Mouse (Mus musculus) forebrain, embryonic 14.5 days (tissue): ENCODE results near the gene Sugp1. TPM values are rescaled to one million over a fixed set of nuclear protein-coding genes. Genes with fewer than 3 reads are reported as not detected.
A peak's percentile ranks its signal among the peaks of the same experiment; 100 is the strongest.

Source experiments
- ATAC-seq: fragments of 200-750 bp; cut with Nextera tagmentation; 2 replicates; pipeline ENCODE4 v1.8.0; 2017; ENCODE audit warnings: mild to moderate bottlenecking, moderate library complexity
- DNase-seq: peaks from one replicate; pipeline ENCODE4 v3.0.0-alpha.2; 2015; ENCODE audit warnings: low spot score
- H3K27ac ChIP-seq: fragments of 300-500 bp; sonication (generic); 2 replicates; pipeline ENCODE4 v1.5.1; 2014; ENCODE audit warnings: low read depth, mild to moderate bottlenecking, control low read depth, low read length, moderate library complexity
- H3K27me3 ChIP-seq: fragments of 300-500 bp; sonication (generic); replicated peaks from 2 replicates; pipeline ENCODE4 v1.6.1; 2014; ENCODE audit warnings: low read length, control low read depth, mixed read lengths; ENCODE audit not compliant: control insufficient read depth, insufficient read depth
- H3K36me3 ChIP-seq: fragments of 300-500 bp; sonication (generic); 2 replicates; pipeline ENCODE4 v1.6.1; 2014; ENCODE audit warnings: low read length, control low read depth; ENCODE audit not compliant: control insufficient read depth, insufficient read depth
- H3K4me1 ChIP-seq: fragments of 300-500 bp; sonication (generic); 2 replicates; pipeline ENCODE4 v1.6.1; 2014; ENCODE audit warnings: antibody characterized with exemption, low read length, control low read depth; ENCODE audit not compliant: control insufficient read depth, insufficient read depth
- H3K4me2 ChIP-seq: fragments of 300-500 bp; sonication (generic); 2 replicates; pipeline ENCODE4 v1.6.1; 2014; ENCODE audit warnings: mild to moderate bottlenecking, control low read depth, low read length
- H3K4me3 ChIP-seq: fragments of 300-500 bp; sonication (generic); 2 replicates; pipeline ENCODE4 v1.5.1; 2014; ENCODE audit warnings: low read depth, low read length, control low read depth
- H3K9ac ChIP-seq: fragments of 300-500 bp; sonication (generic); 2 replicates; pipeline ENCODE4 v1.6.1; 2014; ENCODE audit warnings: mild to moderate bottlenecking, low read length, control low read depth, moderate library complexity
- H3K9me3 ChIP-seq: fragments of 300-500 bp; sonication (generic); replicated peaks from 2 replicates; pipeline ENCODE4 v1.6.1; 2016; ENCODE audit warnings: low read length, control low read depth, mixed read lengths; ENCODE audit not compliant: control insufficient read depth
- WGBS: fragments of 180-500 bp; shearing (Covaris S2); extraction: QIAGEN DNeasy Blood & Tissue Kit; methylation state at CpG from one replicate; pipeline ENCODE4 v1.1.7; 2014; 5-methylcytosine and 5-hydroxymethylcytosine counted together
- polyA plus RNA-seq: library from polyadenylated mRNA; unstranded; fragments of >200 nt; fragmentation: Nextera tagmentation; extraction: Ambion mirVana; gene quantifications from 2 replicates; pipeline ENCODE4 v1.2.1, GENCODE M21; 2014

The Sugp1 gene
- 43.5 and 45.5 TPM in 2 replicates for polyA plus RNA-seq

DNA sequence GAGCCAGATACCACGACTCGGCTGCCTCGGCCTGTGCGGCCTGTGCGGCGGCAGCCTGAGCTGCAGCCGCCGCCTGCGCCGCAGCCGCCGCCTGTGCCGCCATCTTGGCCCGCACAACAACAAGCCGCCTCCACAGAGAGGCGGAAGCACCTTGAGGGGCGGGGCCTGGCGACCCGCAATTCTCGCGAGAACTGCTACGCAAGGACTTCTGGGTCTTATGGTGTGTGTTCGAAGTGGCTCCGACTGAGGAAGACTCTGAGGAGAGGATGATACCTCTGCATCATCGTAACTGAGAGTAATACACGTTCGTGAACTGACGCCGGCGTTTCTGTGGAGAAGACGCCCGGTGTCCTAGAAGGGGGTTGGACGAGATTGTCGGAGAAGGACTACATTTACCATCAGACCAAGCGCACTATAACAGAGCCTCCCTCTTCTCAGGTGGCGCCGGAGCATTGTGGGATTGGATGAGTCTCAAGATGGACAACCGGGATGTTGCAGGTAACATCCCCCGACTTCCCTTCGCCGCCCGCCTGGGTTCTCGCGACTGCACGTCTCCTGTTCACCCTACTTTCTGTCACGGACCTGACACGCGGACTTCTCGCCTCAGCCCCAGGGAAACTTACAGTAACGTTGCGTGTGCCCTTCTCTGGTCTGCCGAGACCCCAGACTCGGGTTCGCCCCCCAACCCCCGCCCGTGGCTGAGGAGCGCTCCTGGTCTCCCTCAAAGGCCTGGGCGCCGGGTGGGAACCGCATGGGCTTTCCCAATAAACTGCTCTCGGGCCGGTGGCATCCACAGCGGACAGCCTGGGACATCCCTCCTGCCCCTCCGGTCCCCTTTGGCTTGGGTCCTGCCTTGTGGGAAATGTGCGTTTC is at the start of gene Sugp1, which contains the start of gene Mau2:
TSS of gene Sugp1 (plus strand) at position 231 of the 873 bp plus-strand sequence.
TSS of gene Mau2 (minus strand) at position 152 of the 873 bp plus-strand sequence.
- Histone ChIP-seq H3K4me3 (peak within 1 kb of the TSS; percentile 100), H3K9ac (peak within 1 kb of the TSS; percentile 98), H3K4me1 (peaks cover 20% of the 10 kb centered on the region), H3K4me2 (peak within 1 kb of the TSS; percentile 88), H3K9me3 (no peaks in the 10 kb centered on the region), H3K27me3 (no peaks in the 10 kb centered on the region), H3K27ac (peak within 1 kb of the TSS; percentile 64), H3K36me3 (no peaks in the 10 kb centered on the region)
- peak; percentile 98 for ATAC-seq
- DNase-seq, result peak; percentile 98
- WGBS, result under 1% methylated on average over 65 of the region's 65 CpGs

DNA sequence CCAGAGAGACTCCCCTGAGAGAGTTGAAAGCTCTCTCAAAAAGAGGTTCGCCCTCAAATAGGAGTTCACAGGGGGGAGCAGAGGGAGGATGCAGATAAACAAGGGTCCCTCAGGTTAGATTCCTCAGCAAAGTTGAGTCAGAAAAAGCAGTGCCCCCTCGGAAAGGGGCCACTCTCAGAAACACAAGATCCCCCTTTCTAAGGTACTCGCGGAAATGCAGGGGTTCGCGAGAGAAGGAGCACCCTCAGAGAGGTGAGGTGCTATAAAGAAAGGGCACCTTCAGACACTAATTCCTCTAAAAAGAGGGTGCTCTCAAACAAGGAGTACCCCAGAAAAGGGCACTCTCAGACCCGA is 47.2 kb upstream of the Sugp1 start:
- 0 out of 2 replicates have a peak, but pooled peaks cover 3% of the 10 kb centered on the region for H3K36me3 ChIP-seq
- no peaks in the 10 kb centered on the region for H3K9me3 ChIP-seq
- DNase-seq (no peak), ATAC-seq (no peak)
- H3K4me2 ChIP-seq, result peak overlapping the region; percentile 57
- H3K27ac ChIP-seq, result peak overlapping the region; percentile 80
- no peaks in the 10 kb centered on the region for H3K27me3 ChIP-seq
- WGBS, result 0% methylated on average over 7 of the region's 7 CpGs
- H3K9ac ChIP-seq, result peak overlapping the region; percentile 75
- peak overlapping the region; percentile 84 for H3K4me3 ChIP-seq
- H3K4me1 ChIP-seq, result peaks cover 8% of the 10 kb centered on the region

DNA sequence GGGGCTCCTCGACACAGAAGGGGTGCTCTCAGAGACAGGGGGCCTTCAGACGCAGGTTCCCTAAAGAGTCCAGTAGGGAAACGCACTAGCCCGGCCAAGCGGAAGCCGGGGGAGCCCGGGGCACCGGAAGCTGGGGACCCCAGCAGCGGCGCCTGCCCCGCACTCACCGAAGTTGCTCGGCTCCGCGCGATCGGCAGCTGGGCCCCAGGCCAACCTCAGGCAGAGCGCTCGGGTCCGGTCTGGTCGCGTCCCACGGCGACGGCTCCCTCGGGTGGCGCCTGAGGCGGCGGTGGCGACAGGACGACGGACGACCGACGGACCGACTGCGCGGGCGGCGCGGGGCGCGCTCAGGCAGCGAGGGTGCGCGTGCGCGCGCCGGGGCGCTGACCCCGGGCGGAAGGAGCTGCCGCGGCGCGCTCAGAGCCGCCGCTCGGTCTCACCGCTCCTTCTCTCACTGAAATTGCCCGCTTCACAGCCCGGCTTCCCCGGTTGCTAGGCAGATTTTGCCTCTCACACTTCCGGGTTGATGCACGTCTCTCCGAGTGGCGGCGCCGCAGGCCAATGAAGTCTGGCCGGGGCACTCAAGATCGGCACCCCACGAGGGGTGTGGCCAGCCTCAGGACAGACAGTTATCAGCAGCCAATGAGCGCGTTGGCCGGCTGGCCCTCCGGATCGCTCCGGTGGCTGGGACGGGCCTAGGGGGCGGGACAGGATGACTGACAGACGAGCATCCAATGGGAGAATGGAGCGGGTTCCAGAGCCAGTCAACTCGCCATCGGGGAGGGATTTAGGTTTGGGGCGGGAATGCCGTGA is 46.6 kb upstream of the Sugp1 start, which contains the start of gene Gatad2a:
TSS of gene Gatad2a (minus strand) at position 609 of the 813 bp plus-strand sequence.
- peak; percentile 100 for DNase-seq
- peaks cover 8% of the 10 kb centered on the region for H3K4me1 ChIP-seq
- ATAC-seq, result peak; percentile 100
- no peaks in the 10 kb centered on the region for H3K27me3 ChIP-seq
- H3K4me2 ChIP-seq, result peak within 1 kb of the TSS; percentile 75
- H3K4me3 ChIP-seq, result peak within 1 kb of the TSS; percentile 84
- WGBS, result under 1% methylated on average over 56 of the region's 87 CpGs
- peak within 1 kb of the TSS; percentile 80 for H3K27ac ChIP-seq
- H3K36me3 ChIP-seq, result 0 out of 2 replicates have a peak, but pooled peaks cover 3% of the 10 kb centered on the region
- H3K9me3 ChIP-seq, result no peaks in the 10 kb centered on the region
- H3K9ac ChIP-seq, result peak within 1 kb of the TSS; percentile 75

DNA sequence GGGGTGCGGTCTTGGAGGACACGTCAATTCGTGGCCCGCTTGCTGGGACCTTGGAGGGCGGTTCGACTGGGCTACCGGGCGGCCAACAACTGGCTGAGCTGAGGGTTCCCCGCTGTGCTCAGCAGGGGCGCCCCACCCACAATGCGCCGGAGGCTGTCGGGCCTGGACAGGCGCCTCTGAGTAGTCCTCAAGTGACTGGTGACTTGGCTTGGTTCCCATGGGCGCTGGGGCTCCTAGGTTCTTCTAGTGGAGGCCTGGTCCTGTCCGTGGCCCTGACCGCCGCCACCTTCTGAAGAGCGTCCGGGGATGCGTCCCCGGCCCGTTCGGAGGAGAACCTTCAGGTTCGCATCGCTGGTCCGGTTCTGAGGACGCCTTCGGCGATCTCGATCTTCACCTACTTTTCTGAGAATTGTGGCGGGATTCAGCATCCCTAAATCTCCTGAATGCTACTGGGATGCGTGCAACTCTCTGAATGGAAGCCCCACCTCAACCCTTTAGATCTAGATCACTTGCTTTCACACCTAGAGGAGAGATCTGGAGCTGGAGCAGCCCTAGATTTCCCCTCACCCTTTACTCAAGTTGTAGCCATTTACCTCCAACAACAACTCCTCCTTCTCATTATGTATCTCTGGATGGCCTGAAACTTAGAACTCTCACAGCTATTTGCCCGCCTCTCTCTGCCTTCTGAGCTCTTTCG is 45.9 kb upstream of the Sugp1 start:
- peaks cover 8% of the 10 kb centered on the region for H3K4me1 ChIP-seq
- 0 out of 2 replicates have a peak overlapping the region, but pooled peaks have one; percentile 16 for H3K27ac ChIP-seq
- no peaks in the 10 kb centered on the region for H3K27me3 ChIP-seq
- H3K36me3 ChIP-seq, result 0 out of 2 replicates have a peak, but pooled peaks cover 3% of the 10 kb centered on the region
- H3K4me2 ChIP-seq, result peak overlapping the region; percentile 75
- WGBS, result 3% methylated on average over 34 of the region's 35 CpGs
- no peak for ATAC-seq
- H3K4me3 ChIP-seq, result peak overlapping the region; percentile 84
- H3K9me3 ChIP-seq, result no peaks in the 10 kb centered on the region
- H3K9ac ChIP-seq, result peak overlapping the region; percentile 74
- DNase-seq, result no peak

DNA sequence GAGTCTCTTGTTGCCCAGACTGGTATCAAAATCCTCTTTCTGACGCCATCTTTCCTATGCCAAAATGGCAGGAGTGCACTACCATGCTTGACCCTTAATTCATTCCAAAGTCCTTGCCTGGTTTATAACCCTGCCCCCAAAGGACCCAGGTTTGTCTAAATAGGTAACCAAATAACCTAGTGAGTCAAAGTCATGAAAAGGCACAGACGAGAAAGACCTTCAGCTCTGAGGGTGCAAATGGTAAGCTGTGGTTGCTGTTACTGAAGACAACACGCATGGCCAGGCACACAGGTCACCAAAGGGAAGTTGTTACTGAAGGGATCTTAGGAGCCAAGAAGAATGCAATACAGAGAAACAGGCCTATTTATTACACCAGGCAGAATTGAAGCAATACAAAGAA is 43.9 kb upstream of the Sugp1 start:
- 86% methylated on average over 3 of the region's 3 CpGs for WGBS

DNA sequence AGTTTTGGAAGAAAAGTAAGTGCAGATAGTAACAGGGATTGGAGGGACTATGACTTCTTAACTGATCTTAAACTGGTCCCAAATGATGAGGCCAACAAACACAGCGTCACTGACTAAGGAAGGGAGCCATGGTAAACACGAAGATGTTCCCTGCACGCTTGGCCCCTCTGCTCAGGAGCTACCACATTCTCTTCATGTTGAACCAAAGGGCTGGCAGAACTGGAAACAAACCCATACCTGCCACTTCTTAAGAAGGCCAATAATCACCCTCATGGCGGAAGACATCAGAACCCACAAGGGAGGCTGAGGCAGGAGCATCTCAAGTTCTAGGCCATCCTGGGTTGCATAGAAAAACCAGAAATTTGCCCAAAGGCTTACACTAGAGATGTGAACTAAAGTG is 43.4 kb upstream of the Sugp1 start:
- Histone ChIP-seq H3K27me3 (no peaks in the 10 kb centered on the region), H3K9ac (no peak overlapping the region), H3K4me2 (no peak overlapping the region), H3K27ac (no peak overlapping the region), H3K36me3 (no peaks in the 10 kb centered on the region), H3K4me3 (no peak overlapping the region), H3K4me1 (peaks cover 8% of the 10 kb centered on the region), H3K9me3 (no peaks in the 10 kb centered on the region)
- WGBS, result 89% methylated on average over 4 of the region's 4 CpGs
- no peak for DNase-seq
- ATAC-seq, result no peak

More for the DNA sequence above, 43.9 kb upstream of the Sugp1 start:
- H3K36me3 ChIP-seq, result no peaks in the 10 kb centered on the region
- no peak for ATAC-seq
- no peaks in the 10 kb centered on the region for H3K27me3 ChIP-seq
- no peaks in the 10 kb centered on the region for H3K9me3 ChIP-seq
- peaks cover 8% of the 10 kb centered on the region for H3K4me1 ChIP-seq
- DNase-seq, result no peak
- H3K27ac ChIP-seq, result no peak overlapping the region
- H3K4me3 ChIP-seq, result no peak overlapping the region
- H3K4me2 ChIP-seq, result no peak overlapping the region
- no peak overlapping the region for H3K9ac ChIP-seq

DNA sequence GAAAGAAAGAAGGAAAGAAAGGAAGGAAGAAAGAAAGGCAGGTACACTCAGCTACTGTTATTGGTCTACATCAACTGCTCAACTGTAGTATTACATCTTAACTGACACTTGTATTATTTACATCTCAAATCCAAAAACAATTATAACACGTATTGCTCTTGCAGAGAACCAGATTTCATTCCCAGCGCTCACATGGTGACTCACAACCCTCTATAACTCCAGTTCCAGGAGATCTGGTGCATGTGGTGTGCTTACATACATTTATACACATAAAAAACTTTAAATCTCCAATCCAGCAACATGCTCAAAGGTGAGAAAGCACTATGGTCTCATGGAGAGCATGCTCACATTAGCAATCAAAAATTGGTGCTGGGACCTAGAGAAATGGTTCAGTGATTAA is 42.4 kb upstream of the Sugp1 start:
- Histone ChIP-seq H3K4me2 (no peak overlapping the region), H3K27me3 (no peaks in the 10 kb centered on the region), H3K36me3 (no peaks in the 10 kb centered on the region), H3K4me3 (no peak overlapping the region), H3K9me3 (no peaks in the 10 kb centered on the region), H3K27ac (no peak overlapping the region), H3K4me1 (peaks cover 4% of the 10 kb centered on the region), H3K9ac (no peak overlapping the region)
- no peak for ATAC-seq
- DNase-seq, result no peak
- 86% methylated on average over 2 of the region's 2 CpGs for WGBS

DNA sequence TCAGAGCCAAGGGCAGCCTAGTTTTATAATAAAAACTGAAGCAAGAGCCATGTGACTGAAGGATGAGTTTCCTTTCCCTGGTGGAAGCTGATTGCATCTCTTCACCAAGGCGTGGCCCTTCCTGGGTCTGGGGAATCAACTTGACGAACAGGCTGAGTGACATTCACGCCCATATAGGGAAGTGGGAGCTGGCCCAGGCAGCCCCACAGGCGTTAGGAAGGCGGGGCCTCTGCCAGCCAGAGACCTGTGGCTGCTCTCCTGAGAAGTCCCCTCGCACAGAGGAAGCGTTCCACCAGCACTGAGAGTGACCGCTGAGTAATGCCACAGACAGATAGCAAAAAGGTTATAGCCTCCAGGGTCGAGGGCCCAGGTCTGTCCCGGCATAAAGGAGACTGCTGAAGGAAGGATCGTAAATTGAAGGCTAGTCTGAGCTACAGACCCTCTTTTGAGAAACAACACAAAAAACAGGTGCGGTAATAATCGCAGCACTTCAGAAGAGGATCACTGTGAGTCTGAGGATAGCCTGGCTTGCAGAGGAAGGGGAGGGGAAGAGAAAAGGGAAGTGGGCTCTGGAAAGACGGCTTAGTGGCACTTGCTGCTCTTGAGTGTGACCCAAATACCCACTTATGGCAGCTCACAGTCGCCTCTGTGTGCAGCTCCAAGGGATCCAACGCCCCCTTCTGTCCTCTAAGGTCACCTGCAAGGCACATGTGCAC is 41.3 kb upstream of the Sugp1 start:
- Histone ChIP-seq H3K9ac (0 out of 2 replicates have a peak overlapping the region, but pooled peaks have one; percentile 29), H3K27ac (no peak overlapping the region), H3K4me2 (peak overlapping the region; percentile 21; the same call in 1 of the 2 replicates), H3K4me3 (no peak overlapping the region), H3K9me3 (no peaks in the 10 kb centered on the region), H3K4me1 (0 out of 2 replicates have a peak, but pooled peaks cover 3% of the 10 kb centered on the region), H3K27me3 (no peaks in the 10 kb centered on the region), H3K36me3 (no peaks in the 10 kb centered on the region)
- peak; percentile 53 for DNase-seq
- peak; percentile 30; the same call in 1 of the 2 replicates for ATAC-seq
- WGBS, result 4% methylated on average over 16 of the region's 16 CpGs
